Mouse (Mus musculus): Measurements from ENCODE around the gene Ube2h.
A peak's percentile ranks its signal among the peaks of the same experiment; 100 is the strongest.

Ube2h gene

DNA sequence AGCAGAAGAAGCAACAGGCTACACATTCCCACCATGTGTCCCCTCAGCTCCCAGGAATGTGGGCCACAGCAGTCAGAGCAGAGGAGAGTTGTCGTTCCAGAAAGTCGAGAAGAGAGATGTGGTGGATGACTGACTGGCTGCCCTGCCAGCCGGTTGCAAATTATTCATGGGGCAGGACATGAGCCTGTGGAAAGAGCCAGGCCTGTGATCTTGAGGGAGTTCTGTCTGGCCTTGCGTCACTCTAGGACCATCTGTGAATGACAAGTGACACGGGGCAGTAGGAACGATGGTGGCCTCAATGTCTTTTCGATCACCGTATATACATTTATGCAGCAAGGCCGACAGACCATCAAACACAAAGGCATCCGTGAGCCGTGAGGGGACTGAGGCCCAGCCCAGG lies 108.7 kb downstream of the Ube2h start:
- no peak for DNase-seq (ENCODE audit: low spot score)

DNA sequence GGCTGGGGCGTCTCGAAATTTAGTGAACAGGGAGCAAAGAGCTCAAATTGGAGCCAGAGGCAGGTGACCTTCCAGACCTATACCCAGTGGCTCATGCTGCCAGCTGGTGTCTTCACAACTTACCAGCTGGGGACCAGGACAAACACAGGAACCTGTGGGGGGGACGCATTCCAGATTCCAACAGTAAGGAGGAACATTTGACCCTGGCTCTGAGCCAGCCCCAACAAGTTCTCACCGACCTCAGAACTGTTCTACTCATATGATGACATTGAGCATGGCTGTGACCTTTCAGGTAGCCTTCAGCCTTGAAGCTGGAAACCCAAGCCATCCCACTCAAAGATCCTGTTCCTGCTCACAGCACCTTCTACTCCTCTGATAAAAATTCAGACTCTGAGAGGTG lies 120.7 kb downstream of the Ube2h start:
- DNase-seq (ENCODE audit: low spot score), result no peak

DNA sequence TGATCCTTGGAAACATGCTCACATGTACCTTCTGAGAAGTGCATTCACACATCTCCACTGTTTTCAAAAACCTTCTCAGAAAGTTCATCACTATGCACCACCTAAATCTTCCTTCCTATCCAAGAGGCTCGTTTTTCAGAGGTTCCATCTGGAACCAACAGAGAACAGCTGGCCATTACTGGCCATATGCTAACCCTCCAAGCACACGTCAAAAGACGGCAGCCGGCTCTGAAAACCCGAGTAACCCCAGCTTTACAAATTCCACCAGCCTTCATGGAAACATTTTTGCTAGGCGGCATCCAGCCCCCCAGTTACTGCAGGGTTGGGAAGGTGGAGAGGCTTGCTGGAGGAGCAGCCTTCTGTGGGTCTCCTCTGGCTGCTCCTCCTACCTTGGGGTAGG lies 122.3 kb downstream of the Ube2h start:
- DNase-seq (ENCODE audit: low spot score), result no peak

DNA sequence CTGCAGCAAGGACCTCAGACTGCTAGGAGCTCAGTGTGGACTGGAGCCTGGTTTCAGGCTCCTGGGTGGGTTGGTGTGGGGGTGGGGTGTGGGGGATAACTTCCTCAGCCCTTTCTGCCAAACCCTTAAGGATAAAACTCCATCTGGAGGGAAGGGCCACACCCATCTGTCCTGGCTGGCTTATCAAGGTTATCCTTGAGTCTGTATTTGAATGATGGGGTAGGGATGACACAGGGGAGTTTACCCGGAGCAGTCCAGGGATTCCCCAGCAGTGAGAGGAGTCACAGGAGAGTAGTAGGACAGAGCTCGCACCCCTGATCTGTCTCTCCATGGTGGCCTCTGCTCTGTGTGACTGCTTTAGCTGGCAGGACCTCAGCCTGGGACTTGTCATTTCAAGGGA lies 124.0 kb downstream of the Ube2h start:
- no peak for DNase-seq (ENCODE audit: low spot score)

DNA sequence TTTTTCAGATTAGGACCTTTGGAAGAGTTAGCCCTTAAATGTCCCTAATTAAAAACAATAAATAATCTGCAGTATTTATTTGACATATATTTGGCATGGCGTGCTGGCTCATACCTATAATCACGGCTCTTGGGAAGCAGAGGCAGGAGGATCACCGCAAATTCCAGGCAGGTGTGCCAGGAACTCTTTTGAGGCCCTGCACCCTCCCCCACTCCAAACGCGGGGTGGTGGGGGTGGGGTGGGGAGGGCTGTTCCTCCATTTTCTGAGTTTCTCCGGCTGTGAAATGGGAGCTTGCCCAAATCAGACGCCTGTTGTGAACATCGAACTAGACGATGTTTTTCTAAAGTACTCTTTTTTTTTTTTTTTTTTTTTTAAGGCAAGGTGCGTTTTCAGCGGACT lies 125.3 kb downstream of the Ube2h start:
- DNase-seq (ENCODE audit: low spot score), result no peak

DNA sequence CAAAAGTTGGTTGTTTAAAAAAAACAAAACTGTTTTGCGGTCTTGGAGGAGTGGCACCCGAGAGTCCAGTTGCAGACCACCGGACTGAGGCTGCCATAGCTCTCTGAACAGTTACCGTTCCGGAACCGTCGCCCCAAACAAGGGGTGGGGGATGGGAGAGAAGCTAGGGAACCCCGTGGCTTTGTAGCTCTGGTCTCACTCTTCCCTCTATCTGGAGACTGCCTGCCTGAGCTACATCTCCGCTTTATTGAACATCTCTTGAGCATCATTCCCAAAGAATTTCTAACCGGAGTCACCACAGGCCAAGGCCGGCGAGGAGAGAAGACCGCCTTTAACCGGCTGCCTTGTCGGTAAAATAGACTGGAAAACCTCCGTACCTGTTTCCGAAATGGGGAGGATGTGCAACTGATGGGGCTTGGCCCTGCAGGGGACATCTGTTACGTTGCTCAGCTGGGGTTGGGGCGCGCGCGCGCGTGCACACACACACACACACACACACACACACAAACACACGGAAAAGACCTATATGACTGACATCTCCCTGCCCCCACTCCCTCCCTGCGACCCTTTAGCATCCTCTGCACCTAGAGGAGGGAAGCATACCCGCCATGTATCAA lies 126.2 kb downstream of the Ube2h start:
- no peak for DNase-seq (ENCODE audit: low spot score)

DNA sequence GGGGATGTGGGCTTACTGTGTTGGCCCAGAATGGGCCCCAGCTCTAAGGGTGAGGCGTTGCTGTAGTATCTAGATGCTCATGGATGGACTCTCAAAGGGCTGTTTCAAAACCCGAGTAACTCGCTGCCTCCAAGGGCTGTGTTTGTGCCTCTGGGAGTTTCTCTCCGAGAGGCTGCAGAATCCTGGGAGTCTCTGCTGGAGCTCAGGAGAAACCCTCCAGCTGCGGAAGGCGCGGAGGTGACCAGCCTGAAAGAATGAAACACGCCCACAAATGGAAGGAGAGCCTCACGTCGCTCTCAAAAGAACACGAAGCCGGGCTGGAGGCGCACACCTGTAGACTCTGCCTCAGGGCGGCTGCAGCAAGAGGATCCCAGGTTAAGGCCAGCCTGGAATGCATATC lies 127.0 kb downstream of the Ube2h start:
- DNase-seq (ENCODE audit: low spot score), result no peak

DNA sequence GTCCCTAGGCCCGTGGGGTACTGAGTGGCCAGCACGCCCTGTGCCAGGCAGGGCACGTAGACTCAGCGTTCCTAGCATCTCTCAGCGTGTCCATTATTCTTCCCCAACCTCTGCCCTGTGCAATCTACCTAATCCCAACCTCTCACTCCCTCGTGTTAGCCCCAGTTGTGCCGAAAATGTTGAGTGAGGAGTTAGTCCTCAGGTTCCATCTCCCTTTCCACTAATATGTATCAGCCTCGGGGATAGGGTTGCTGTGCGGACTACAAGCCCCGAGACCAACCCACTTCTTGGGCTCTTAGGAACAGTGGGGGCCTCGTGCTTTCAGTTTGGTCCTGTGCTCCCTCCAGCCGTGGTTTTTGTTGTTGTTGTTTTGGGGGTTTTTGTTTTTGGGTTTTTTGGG lies 127.8 kb downstream of the Ube2h start:
- no peak for DNase-seq (ENCODE audit: low spot score)

DNA sequence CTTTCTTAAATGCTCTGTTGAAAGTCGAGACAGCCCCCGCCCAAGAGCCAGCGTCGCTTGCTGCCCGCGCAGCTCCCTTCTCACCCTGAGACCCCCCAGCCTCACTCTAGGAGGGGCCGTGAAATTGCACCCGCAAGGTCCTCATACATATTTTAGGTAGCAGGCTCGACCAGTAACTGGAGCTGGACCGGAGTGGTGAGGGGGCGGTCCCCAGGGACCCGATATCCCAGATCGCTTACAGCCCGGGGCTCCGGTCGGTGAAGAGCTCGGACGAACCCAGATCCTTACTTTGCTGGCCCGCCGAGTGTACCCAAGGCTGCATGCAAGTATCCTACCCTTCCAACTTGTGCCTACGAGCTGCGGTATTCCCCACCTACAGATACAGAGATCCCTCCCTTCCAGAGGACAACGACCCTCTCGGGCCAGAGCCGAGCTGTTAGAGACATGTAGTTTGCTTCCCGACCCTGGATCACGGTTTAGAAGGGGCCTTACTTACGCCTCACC lies 128.4 kb downstream of the Ube2h start:
- no peak for DNase-seq (ENCODE audit: low spot score)

DNA sequence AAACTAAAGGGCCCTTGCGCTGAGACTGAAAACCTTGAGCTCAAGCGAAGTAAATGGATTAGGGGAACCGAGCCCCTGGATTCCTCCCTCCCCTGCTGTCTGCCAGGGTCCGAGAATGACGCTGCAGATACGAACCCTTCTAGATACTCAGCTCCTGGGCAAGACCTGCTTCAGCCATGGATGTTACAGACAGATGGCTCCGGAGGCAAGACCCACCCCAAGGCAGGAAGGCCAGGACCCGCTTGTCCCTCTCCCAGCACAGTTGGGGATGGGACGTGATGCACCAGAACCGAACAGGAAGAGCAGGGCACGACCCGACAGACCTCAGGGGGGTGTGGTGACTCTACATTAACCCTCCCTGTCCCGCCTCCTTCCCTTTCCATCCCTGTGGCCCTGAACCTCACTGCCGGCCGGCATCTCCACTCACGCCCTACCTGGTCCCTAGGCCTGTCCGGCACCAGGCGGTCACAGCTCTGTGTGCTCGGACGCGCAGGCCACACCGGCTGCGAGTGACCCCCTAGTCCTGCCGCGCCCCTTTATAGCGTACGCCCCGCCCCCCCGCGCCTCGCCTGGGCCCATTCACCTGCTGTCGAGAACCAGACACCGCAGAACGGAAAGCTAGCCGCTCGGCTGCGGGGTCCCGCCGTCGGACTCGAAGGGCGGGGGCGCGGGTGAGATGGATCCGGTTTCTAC lies 129.0 kb downstream of the Ube2h start:
- no peak for DNase-seq (ENCODE audit: low spot score)

DNA sequence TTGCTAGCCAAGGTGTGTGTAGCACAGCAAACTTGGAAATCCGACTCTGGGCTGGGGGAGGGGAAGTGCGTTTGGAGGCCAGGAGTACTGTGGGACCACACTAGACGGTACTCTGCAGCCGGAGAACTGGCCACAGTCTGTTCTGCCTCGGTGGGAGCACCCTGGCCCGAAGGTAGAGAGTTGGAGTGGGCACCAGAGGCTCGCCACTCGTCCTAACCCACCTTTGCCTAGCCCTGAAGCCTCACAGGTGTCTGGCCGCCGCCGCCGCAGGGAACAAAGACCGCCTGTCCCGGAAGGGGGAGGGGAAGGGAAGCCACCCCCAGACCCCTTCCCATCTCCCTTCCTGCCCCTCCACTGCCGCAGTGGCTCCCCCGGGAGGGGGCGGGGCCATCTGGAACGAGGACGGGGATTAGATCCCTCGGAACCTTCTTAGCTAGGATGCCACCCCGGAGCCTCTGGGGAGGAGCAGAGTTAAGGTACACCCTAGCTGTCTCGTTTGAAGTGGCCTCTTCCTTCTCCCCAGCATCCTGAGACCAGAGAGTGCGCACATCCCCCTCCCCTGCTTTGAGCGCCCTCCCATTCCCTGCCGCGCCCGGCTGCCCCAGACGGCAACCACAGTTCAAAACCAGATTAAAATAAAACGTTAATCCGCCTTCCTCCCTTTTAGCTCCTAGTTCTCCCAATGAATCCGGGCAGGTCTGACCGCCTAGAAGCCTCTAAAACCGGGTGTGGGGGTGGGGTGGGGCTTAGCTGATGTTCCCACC lies 129.7 kb downstream of the Ube2h start:
- DNase-seq (ENCODE audit: low spot score), result no peak

DNA sequence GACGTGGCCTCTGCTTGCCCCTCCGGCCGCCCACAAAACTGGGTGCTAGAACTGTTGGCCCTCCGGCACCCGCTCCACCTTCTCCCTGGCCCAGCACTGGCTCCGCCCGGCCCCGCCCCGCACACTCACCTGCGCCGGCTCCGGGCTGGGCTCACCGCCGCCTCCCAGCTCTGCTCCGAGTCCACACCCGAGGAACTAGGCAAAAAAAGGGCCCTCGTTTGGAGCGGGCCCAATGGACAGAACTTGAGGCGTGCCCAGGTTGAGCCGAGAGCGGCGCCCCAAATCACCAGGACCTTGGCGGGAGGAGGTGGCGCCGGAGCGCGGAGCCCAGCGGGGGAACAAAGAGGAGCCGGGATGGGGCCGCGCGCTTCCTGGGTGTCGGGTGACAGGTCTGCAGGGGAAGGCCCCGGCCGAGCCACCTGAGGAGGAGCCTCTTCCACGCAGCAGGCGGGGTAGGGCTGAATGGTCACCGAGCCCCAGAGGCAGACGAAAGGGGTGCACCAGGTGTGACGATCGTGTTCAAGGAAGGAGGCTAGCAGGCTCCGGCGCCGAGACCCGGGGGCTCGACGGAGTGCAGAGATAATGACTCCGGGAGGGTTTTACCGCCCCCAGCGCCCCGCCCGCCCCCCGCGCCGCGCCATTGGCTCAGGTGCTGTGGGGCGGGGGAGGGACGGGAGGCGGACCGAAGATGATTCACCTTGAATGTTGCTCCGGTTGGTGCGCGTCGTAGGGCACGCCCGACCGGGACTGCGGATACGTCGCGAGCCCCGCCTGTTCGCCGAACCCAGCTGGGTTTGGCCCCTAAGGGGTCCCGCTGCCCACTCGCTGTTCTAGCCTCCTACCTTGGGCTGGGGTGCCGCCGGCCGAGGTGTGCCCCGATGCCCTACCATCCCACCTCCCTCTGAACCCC lies 130.5 kb downstream of the Ube2h start:
- peak; percentile 60 for DNase-seq (ENCODE audit: low spot score)

DNA sequence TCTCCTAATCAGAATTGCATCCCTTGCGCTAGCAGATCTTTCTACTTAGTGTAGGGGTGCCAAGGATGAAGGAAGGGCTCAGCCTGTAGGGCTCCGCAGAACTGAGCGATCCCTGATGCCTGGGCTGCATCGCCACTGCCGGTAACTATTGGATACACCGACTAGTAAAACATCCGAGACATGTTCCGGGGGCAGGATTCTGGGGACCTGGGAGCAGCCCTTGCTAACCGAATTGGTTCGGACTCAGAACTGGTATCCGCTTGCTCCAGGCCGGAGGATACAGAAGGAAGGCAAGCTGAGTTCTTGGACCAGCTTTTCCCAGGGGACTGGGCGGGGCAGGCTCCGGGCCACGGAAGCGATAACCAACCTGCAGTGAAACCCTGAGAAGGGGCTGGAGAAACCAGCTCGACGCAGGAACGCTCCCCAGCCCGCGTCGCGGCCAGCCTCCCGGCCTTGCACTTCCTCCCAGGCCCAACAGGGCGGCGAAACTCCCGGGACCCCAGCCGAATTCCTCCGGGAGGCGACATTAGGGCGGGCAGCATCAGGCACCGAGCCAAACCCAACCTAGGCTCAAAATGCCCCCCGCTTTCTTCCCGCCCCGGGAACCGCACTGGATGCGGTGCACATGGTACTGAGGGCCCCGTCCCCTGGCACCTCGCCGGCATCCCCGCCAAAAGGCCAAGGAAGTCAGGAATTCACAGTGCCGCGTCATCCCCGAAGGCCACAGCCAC lies 131.4 kb downstream of the Ube2h start:
- DNase-seq (ENCODE audit: low spot score), result no peak

DNA sequence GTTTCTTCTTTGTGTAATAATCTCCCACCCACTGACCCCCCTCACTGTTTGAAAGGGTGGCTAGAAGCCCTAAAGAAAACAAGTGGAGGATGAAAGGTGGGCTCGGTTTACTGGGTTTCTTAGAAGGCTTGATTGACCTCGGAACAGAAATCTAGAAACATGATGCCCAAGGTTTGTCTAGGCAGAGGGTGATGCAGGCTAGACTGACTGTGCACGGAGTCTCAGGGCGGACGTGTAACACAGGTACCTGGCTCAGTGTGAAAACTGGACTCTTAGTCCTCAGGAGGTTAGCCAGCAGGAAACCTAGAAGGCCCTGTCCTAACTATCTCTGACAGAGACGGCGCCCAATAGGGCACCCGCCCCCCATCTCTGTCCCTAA lies 131.9 kb downstream of the Ube2h start:
- no peak for DNase-seq (ENCODE audit: low spot score)

DNA sequence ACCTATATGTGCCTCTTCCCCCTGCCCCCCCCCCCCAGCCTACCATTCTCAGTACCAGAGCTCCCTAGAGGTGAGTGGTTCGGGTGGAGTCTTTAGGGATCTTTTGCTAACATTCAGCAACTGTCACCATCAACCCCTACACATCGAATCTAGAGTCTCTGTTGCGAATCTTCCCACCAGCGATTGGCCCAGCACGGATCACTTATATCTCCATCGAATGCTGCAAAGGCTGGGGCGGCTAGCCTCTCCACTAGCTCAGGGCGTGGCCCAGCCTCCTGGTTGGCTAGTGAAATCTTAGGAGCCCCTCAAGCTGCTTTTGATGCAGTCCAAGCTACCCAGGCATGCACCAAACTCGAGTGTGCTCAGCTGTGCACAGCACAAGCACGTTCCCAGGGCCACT lies 132.4 kb downstream of the Ube2h start:
- DNase-seq (ENCODE audit: low spot score), result no peak

DNA sequence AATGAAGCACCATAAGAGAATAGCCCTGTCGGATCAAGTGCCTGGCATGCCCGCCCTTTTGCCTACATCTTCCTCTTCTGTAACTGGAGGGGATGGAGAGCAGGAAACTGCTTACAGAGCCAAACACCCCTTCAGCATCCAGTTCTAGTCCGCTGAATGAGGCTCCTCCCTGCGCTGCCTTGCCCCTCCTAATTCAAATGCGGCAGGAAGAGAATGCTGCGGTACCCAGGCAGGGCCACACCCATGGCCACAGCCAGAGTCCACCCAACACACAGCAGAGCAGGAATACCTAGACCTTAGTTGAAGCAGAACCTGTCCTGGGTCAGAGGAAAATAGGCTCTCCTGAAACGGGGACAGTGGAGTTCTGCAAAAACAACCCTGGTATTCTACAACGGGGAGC lies 133.1 kb downstream of the Ube2h start:
- DNase-seq (ENCODE audit: low spot score), result no peak

DNA sequence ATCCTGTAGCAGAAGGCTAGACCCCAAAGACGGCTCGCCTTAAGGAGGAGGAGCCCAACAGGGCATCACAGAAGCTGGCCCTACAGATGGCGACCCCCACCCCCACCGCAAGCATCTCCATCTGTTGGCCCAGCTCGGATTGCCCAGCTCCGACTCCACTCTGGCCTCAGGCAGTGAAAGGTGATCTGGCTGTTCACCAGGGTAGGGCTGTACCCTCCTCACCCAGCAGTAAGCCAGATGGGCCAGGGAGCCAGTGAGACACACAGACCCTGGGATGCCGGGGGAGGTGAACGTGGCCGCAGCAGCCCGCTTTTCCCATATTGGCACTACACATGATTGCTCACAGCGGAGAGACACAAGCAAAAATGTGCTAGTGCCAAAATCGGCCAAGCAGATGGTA lies 135.2 kb downstream of the Ube2h start:
- DNase-seq (ENCODE audit: low spot score), result no peak

DNA sequence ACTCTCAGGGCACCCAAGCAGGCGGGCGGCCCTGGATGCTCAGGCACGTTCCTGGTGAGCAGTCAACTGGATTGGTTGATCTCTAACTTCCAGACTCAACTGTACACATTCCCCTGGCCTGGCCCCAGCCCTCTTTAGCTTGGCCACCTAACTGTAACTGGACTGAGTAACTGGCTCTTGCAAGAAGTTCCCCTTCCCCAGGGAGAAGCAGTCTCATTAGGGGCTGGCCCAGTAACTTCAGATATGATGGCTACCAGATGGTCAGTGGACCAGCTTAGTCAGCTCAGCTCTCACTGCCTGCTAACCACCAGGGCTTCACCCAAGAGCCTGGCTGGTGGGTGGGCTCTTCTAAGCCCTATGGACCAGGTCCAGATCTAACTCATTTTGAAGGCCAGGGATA lies 136.1 kb downstream of the Ube2h start:
- no peak for DNase-seq (ENCODE audit: low spot score)

DNA sequence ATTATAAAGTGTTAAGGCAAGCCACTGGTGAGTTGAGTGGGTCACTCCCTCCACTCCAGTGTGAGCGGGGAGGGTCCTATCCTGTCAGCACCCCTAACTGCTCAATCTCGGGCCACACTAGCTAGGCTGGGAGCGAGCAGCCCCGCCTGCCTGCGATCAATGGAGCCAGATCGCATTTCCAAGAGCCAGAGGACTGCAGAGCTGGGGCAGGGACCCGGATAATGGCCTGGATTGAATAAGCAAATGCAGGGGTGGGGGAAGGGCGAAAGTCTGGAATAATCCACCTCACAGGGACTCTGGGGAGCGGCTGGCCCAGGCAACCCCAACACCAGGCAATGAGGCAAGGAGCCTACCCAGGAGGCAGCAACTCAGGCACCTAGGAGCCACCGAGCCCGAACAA lies 137.1 kb downstream of the Ube2h start:
- DNase-seq (ENCODE audit: low spot score), result no peak

DNA sequence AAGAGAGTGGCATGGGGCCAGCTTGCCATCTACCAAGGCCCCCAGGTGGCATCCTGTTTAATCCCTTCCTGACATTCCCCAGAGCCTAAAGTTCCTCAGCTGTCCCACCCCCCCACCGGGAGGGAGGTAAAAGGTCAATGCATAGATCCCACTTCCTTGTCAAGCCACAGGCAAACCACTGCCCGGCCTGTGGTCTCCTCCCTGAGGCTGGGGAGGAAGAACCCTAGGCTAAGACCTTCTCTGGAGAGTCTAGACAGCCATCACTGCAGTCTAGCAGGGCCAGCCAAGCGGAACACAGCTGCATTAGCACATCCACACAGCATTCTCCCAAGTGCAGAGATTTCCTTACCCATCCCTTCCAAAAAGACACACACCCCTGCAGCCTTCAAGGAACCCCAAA lies 138.0 kb downstream of the Ube2h start:
- no peak for DNase-seq (ENCODE audit: low spot score)

DNA sequence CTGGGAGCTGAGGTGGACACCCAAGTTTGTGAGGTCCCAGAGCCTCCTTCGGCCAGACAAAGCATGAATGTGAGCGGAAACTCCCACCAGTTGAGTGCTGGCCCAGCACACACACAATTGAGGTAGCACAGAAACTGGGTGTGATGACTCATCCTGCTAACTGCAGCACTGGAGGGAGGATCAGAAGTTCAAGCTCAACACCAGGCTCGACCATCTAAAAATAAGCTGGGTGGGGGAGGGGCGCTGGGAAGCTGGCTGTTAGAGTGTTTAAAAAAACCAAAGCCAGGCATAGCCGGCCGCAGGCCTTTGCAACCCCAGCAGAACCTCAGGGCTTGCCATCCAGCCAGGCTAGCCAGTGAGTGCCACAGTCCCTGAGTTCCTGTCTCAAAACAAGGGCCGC lies 142.2 kb downstream of the Ube2h start:
- DNase-seq (ENCODE audit: low spot score), result no peak

DNA sequence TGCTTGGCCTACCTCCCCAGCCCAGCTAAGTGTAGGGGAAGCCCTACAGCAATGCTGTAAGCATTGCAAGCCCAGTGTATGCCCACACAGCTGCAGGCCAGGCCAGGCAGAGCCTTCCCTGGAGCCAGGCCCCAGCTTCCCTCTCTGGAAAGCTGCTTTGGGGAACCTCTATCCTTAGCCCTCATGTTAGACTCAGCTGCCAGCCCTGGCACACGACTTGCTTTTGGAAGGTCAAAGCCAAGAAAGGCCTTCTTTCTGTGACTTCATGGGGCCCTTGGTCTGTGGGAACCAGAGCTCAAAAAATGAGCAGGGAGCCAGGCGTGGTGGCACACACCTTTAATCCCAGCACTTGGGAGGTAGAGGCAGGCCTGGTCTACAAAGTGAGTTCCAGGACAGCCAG lies 142.7 kb downstream of the Ube2h start:
- DNase-seq (ENCODE audit: low spot score), result no peak

Measured in lung, postnatal 25 days (tissue).